Mouse (Mus musculus) heart, postnatal 25 days (tissue): Measurements from ENCODE around the gene Teddm1b. TPM values are rescaled to one million over a fixed set of nuclear protein-coding genes. Genes with fewer than 3 reads are reported as not detected.
"Not testable (repeated sequence)": the region's sequence is repeated elsewhere in the genome, so short reads cannot be mapped to it uniquely, and the experiment has no call there.

Experiments
- DNase-seq: peaks from one replicate; pipeline ENCODE4 v3.0.0; 2022; ENCODE audit warnings: low spot score
- intact Hi-C: fragments of 180-260 bp; cut with DNase I; formaldehyde crosslinking; loops from one replicate; pipeline ENCODE4 v1.15.1; 2025
- total RNA-seq, 2 experiments: library from RNA; stranded (reverse); gene quantifications; 2 replicates each; pipeline ENCODE4 v1.2.3; 2021

The Teddm1b gene
- not detected for total RNA-seq

DNA sequence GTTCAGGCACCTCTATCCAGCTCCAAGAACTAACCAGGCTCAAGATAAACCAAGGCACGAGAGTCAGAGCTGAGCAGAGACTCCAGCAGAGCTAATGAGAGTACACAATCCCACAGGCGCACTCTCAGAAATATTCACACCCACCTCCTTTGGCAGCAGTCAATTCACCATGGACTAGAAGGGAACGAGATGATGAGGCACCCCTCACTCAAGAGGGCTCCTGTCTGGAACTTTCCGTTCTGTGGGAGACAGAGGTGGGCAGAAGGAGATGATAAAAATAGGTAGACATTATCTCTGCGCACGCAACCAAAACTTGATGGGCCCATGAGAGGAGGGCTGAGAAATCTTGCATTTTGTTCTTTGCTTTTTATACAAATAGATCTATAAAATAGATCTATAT is at the start of gene Teddm1b:
Gene Teddm1b (plus strand): TSS at position 301 of the 400 bp plus-strand sequence.
- intact Hi-C loops = no loop called here
- no peak for DNase-seq

DNA sequence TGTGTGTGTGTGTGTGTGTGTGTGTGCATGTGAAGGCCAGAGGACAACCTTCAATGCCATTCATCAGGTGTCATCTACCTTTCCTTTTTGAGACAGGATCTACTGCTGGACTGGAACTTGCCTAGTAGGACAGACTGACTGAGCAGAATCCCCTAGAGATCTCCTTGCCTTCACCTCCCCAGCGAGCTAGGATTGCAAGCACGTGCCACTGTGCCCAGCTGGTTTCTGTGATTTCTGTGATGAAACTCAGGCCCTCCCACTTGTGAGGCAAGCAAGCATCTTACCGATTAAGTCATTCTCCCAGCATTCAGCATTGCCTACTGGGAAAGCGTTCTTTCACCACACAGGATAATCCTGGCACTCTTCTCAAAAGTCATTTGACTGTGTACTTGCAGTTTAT is 43.4 kb upstream of the Teddm1b start:
- intact Hi-C loops = no loop called here
- no peak for DNase-seq

DNA sequence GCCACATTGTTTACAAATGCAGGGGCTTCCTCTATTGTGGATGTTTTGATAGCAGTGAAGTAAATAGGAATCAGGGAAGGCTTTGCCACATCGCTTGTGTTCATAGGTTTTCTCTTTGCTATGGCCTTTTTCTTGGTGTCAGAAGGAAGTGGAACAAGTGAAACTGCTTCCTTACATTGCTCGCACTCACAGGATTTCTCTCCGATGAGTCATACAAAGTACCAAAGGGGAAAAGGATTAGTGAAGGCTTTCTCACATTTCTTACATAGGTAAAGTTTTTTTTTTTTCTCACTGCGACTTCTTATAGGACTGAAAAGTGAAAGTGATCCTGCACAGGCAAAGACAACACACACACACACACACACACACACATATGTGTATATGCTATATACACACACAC is 38.1 kb upstream of the Teddm1b start:
- intact Hi-C loops = no loop called here
- no peak for DNase-seq

DNA sequence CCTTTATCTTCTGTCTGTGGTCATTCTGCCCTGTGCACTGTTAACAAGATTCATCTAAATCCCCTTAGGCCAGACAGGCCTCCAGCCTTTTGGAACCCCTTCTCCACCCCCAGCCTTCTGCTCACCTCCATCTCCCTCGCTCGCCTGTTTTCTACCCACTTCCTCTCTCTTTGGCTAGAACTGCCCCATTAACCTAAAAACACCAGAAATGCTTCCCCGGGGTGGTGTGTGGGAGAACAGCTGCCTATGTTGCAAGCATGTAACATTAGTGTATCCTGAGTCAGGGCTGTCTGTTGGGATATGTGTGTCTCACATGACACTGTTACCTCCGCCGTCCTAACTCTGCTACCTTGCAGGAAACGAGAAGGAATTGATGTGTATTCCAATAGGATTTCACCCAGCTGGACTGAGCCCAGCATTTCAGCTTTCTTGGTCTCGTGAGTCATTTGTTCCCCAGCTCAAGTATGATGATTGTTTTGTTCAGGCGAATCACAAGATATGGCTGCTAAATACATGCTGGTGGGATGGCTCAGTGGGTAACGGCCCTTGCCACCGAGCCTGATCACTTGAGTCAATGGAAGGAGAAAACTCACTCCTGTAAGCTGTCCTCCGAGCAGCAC is 31.9 kb upstream of the Teddm1b start:
- intact Hi-C loops = no loop called here
- no peak for DNase-seq

DNA sequence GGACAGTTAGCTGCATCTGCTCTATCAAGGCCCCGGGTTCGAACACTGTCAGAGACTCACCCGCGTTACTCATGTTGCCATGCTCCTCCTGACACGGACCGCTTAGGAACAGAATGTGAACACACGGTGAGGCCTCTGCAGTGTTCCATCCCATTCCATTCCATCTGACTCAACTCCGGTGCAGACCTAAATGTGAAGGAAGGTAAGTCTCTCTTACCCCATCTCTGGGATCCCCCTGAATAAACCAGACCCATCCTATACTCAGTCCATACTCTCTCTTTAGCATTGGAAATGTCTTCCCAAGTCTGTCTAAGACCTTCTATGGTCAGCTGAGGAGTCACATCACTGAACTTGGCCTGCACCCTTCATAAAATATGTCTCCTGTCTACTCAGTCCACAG is 30.1 kb upstream of the Teddm1b start, which contains the start of gene Rgsl1:
Gene Rgsl1 (minus strand): TSS at position 101 of the 400 bp plus-strand sequence.
- DNase-seq = no peak
- intact Hi-C loops = no loop called here

DNA sequence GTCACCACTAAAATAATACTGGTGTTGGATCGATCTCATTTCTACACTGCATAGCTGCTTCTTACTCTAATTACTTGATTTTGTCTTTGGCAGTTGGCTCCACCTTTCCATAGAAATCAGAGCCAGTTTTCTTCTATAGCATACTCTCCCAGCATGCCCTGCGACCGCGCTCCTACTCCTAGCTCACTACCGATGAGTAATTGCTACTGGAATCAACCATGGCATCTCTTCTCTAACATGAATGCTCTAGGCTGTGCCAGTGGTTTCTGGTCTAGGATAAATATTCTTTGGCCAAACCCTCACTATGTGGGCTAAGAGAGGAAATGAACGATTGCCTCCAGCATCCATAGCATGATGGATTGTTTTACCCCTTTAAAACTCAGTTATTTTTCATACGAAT is 27.7 kb upstream of the Teddm1b start:
- DNase-seq = no peak
- intact Hi-C loops = no loop called here

DNA sequence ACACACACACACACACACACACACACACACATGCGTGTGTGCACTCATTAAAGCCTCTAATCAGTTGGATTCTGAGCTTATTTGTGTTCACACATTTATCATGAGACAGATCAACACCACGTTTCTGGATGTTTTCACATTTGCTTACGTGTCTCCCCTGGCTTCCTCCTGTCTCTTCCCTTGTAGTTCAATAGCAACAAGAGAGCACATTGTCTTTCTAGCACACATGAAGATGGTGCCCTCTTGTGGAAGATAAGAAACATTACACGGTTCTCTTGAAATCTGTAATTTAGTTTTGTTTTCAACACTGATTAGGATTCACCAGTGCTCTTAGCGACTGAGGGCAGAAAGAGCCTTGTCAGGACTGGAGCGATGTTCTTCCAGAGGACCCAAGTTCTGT is 27.3 kb upstream of the Teddm1b start:
- DNase-seq = no peak
- intact Hi-C loops = no loop called here

DNA sequence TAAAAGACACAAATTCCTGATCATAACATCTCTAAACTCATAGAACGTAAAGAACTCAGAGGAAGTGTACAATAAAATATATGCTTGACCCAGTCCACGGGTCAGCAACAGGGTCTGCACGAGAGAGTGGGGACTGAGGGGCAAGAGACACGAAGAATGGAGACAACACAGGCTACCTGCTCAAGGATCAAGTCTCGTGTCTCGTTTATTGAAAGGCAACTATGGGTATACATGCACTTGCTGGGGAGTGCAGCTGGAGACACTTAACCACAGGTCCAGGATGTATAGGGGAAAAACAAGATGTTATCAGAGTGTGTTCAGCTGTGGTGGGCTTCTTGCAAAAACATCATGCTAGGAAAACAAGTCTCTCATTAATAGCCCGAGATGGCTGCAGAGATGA is 21.4 kb upstream of the Teddm1b start:
- DNase-seq, intact Hi-C loops: not testable (repeated sequence)

DNA sequence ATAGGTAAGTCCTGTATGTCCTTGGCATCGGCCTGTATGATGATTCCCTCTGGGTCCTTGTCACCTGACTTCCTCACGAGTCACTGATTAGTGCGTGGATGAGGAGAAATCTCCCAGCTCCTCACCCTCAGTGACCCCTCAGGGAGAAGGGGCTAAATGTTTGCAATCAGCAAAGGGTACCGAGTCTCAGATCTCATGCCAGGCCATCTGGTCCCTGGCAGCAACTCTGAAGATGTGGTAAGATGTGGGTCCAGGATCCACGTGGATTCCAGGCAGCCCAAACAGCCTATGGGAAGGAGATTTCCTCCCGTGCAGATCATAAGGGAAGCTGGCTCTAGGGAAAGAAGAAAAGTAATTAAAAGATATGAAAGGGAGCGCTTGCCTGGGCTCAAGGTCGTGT is 18.2 kb upstream of the Teddm1b start:
- no peak for DNase-seq
- intact Hi-C loops = no loop called here

DNA sequence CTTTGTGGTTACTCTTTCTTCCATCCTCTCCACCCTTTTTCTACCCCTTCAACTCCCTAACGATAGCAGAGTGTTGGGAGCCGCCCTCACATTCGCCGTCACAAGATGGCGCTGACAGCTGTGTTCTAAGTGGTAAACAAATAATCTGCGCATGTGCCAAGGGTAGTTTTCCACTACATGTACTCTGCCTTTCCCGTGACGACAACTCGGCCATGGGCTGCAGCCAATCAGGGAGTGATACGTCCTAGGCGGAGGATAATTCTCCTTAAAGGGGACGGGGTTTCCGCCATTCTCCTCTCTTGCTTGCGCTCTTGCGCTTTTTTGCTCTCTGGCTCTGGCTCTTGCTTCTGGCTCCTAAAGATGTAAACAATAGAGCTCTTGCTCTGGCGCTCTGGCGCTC is 6.2 kb downstream of the Teddm1b start:
- intact Hi-C loops, DNase-seq: not testable (repeated sequence)

DNA sequence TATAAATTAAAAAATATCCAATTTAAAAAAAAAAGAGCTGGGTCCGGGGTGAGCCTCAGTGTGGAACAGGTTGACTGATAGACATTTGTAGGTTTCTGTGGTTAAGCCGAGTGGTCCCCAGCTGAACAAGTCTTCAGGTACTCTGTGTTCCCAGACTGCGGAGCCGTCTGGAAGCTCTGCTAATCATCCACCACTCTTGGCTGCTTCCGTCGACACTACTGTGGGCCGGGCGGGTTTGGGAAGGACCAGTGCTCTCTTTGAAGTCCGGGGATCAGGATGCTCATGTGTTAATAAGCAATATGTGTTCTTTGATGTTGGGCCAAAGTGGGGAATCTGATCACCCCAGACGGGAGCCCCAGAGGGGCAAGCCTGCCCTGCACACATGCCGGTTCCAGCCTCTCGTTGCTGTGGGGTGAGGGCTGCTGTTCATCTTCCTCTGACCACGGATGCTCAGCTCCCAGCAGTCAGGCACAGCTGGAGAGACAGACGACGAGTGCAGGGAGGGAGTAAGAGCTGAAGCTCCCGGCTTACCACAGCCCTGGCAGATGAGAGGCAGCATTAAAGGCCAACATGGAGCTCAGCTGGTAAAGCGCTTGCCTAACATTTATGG is 12.0 kb downstream of the Teddm1b start:
- DNase-seq = no peak
- intact Hi-C loops = no loop called here

DNA sequence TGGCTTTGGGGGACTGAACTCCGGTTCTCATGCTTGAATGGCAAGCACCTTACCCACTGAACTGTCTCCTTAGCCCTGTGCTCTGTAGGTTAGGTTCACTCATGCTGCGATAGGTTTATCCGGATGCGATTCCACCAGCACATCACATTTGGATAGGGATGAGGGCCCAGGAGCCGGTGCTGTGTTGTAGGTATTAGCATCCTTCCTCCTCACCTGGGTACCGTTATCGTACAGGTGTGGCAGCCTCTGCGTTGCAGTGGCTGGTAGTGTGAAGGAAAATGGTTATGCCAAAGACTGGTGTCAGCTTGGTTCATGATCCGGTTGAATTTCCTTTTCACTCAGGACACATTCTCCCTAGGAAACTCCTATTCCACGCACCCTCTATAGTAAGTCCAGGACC is 16.0 kb downstream of the Teddm1b start:
- DNase-seq = no peak
- intact Hi-C loops = loop anchor here (5.0 kb wide), 1 partner anchor 837 kb away; no protein-coding TSS in a partner anchor

DNA sequence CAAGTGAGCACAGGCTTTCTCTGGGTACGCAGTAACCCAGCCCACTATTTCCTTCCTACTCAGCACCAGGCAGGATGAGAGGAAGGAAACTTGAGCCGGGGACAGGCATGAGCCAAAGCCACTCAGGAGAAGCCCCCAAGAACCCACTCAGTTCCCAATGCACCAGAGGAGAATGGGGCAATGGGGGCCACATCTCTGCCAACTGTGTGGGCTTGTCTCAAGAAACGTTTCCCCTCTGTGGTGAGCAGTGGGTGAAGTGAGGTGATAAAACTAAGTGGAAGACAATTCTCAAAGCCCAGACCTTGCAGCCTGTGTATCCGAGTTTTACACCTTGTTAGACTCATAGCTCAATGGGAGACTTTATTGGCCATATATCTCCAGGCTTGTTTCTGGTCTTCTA is 17.3 kb downstream of the Teddm1b start, which contains the start of gene Teddm1a:
Gene Teddm1a (plus strand): TSS at position 301 of the 400 bp plus-strand sequence.
- intact Hi-C loops = loop anchor here (5.0 kb wide), 1 partner anchor 836 kb away; no protein-coding TSS in a partner anchor
- DNase-seq = no peak

DNA sequence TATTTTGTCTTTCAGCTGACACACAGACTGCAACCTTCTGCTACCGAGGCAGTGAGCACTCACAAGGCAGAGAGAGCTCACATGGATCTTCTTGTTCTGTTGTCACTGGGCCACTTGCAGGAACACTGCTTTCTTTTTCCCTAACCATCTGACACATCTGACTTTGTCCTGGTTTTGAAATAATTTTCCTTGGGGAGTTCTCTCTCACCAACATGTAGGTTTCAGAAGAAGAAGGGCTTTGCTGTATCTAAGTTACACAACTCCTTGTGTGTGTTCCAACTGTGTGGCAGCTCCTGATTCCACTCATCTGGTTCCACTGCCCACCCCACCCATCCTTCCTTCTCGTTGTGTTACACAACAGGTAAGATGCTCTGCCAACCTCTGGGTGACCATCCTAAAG is 19.6 kb downstream of the Teddm1b start:
- DNase-seq = no peak
- intact Hi-C loops = loop anchor here (5.0 kb wide), 1 partner anchor 834 kb away; no protein-coding TSS in a partner anchor

DNA sequence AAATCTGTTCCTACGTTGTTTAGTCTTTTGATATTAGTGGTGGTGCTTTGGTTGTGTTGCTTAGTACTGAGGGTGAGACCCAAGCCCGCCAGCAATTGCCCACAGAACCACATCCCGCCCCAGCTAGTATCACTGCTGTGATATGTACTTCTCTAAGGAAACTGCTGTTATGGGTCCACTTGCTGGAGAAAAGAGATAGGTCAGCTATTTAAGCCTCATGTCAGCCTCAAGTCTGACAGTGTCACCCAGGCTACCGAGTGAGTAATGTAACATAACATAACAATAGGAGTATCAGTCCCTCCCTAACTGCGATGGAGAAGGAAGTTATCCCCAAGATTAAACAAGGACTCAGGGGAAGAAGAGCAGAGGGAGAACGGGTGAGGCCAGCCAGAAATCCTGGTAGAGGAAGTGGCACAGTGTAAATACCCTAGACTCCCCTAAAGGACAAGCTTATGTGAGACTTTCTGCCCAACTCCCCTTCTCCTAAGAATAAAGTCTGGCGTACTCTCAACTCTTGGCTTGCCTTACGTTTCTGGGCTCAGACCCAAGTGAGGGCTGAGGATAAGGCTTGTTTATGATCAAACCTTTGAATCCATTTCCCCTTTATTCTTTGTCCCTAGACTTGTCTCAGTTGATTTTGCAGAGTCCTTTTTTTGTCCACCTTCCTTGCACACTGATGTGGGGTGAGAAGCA is 20.2 kb downstream of the Teddm1b start:
- intact Hi-C loops = loop anchor here (5.0 kb wide), 1 partner anchor 833 kb away; no protein-coding TSS in a partner anchor
- no peak for DNase-seq

DNA sequence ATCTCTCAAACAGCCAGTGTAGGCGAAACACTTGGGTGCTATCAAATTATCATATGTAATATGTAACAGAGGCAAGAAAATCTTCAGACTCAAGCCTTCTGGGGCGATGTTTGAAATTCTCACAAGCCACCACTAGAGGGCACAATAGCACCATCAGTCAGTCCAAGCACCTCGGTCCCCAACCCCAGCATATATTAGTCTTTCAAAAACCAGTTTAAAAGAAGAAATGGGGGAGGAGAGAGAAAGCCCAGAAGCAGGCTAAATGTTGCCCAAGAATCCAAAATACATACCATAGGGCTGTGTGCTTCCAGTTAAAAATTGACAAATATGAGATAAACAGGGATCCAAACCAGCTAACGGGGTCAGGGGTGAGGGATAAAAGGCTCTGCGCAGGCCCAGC is 20.8 kb downstream of the Teddm1b start:
- no peak for DNase-seq
- intact Hi-C loops = loop anchor here (1.0 to 5.0 kb wide), 3 partner anchors 223 to 832 kb away; no protein-coding TSS in a partner anchor

DNA sequence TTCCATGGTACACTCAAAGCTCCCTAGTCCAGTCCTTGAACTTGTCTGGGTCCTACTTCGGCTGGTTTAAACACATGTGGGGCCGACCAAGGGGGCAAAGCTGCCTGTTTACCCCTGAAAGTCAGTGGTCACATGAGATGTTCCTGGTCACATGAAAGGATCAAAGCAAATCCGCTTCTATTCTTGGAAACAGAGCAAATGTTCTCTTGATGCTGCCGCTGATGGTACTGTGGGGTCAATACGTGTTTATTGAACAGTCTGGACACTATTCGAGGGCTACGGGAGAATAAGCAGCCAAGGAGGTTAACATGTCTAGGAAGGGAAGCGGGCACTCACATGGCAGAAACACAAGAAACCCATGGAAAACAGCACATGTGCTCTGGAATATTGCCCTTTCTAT is 23.1 kb downstream of the Teddm1b start:
- DNase-seq = no peak
- intact Hi-C loops = no loop called here

DNA sequence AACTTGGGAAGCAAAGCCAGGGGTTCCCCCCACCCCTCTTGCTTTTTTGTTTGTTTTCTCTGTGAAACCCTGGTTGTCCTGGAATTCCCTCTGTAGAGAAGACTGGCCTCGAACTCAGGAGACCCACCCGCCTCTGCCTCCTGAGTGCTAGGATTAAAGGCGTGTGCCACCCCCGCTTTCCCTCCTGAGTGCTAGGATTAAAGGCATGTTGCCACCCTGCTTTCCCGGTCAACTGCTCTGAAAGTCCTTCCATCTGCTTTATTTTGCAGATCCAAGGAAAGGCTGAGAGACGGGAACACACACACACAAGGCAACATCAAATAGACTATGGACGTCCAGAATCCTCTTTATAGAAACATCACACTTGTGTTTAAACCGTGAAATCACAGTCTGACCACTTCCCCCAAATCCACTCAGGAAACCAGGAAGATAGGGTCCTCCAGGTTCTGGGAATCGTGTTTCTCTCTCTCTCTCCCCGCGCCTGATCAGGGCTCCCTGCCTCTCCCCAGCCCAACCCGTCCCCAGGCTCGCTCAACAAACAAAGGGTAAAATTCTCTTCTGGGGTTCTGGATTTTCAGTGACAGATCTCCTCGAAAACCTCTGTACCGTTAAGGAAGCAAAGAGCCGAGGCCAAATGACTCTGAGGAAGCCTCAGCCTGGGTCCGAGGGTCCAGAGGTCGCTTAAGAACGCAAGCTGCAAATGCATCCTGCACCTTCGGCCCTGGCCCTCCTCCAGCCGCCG is 25.0 kb downstream of the Teddm1b start:
- DNase-seq = no peak
- intact Hi-C loops = no loop called here

DNA sequence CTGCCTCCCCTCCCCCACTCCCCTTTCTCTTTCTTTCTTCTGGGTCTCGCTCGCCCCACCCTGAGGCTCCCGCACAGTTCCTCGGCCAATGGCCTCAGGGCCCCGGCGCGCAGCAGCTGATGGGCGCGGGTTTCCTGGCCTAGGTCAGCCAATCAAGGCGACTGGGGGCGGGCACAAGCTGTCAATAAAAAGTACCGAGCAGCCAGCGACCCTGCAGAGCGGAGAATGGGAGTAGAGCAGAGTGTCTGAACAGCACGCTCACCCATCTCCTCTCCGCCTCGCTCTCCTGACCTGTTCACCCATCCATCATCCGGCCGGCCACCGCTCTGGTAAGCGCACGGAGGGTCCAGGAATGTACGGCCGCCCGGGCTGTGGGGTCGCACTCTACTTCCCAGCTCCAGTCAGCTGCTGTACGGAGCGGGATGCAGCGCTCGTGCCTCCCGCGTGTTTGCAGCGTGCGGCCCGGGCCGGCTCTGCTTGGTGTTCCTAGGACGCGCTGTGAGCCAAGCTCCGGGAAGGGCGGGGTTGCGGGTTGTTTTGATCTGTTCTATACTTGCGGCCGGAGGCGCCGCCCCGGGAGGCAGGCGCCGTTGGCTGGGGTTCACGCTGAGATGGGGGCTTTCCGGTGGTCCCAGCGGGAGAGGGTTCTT is 25.7 kb downstream of the Teddm1b start, which contains the start of the genes Glul and Teddm2:
Gene Glul (plus strand): TSS at position 214 of the 650 bp plus-strand sequence.
Gene Teddm2 (minus strand): TSS at position 498 of the 650 bp plus-strand sequence.
- DNase-seq = peak; percentile 96
- intact Hi-C loops = loop anchor here (2.0 kb wide), 2 partner anchors 19 to 133 kb away; no protein-coding TSS in a partner anchor
